ENCODE assay signal across 15 mouse cellular contexts in the genomic region with DNA sequence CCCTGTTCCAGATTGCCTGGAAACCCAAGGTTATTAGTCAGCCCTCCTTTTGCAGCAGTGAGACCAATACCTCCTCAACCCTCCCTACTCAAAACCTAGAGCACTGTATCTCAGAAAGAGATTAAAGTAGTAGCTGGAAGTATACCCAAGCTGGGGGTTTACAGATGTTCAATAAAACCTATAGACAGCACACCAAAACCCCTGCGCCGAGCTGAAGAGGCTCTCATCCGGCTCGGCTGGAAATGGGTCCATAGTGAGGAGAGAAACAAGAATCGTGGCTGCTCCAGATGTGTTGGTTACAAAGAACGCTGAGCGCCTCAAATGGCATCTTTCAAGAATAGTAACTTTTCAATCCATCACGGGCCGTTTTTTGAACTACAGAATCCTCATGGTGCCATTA.
DNase-seq lines count a peak whose midpoint lies in the region; ATAC-seq lines count a peak whose summit lies in the region.
"Had no signal": no experiment of that assay in that cellular context is flagged by ENCODE, and none has a peak within 500 bp of the region (broad histone marks: within the 10 kb centered on the region; RNA-seq: fewer than 3 reads in every experiment).

No protein-coding gene starts in this region.

- no peak overlapping the region for H3K9ac ChIP-seq in forebrain, embryonic 14.5 days (ENCODE audit: low read length)
- H3K9ac ChIP-seq in forebrain, embryonic 11.5 days (ENCODE audit: low read length) = no peak overlapping the region
- H3K9ac ChIP-seq in embryonic facial prominence, embryonic 15.5 days = no peak overlapping the region
- H3K9ac ChIP-seq in forebrain, embryonic 16.5 days (replicated peaks; ENCODE audit: low read depth, low read length) = no peak overlapping the region
- H3K9ac ChIP-seq: heart, embryonic 12.5 days; hindbrain, embryonic 15.5 days had no signal

- intact Hi-C loops in heart, postnatal 36 days (cut with DNase I) = no loop called here

- 0 out of 2 replicates have a peak overlapping the region, but pooled peaks have one; percentile 40 for H3K27ac ChIP-seq in forebrain, embryonic 14.5 days (ENCODE audit: low read depth, low read length)
- H3K27ac ChIP-seq in forebrain, embryonic 11.5 days (ENCODE audit: low read depth, low read length) = no peak overlapping the region
- H3K27ac ChIP-seq in embryonic facial prominence, embryonic 15.5 days (replicated peaks) = no peak overlapping the region
- H3K27ac ChIP-seq in forebrain, embryonic 16.5 days (ENCODE audit: low read length) = peak overlapping the region; percentile 52
- H3K27ac ChIP-seq: hindbrain, embryonic 15.5 days had no signal

- H3K27me3 ChIP-seq in forebrain, embryonic 14.5 days (replicated peaks; ENCODE audit: control insufficient read depth, insufficient read depth, low read length) = no peaks in the 10 kb centered on the region
- H3K27me3 ChIP-seq in forebrain, embryonic 11.5 days (ENCODE audit: control insufficient read depth, insufficient read depth, low read length) = no peaks in the 10 kb centered on the region
- H3K27me3 ChIP-seq in embryonic facial prominence, embryonic 15.5 days = no peaks in the 10 kb centered on the region
- no peaks in the 10 kb centered on the region for H3K27me3 ChIP-seq in forebrain, embryonic 16.5 days (replicated peaks; ENCODE audit: control insufficient read depth, insufficient read depth, low read length)
- H3K27me3 ChIP-seq: CH12.LX; heart, embryonic 12.5 days; hindbrain, embryonic 15.5 days; Patski had no signal

- no peak overlapping the region for H3K4me2 ChIP-seq in forebrain, embryonic 14.5 days (ENCODE audit: low read length)
- H3K4me2 ChIP-seq in forebrain, embryonic 11.5 days (ENCODE audit: low read depth, low read length, severe bottlenecking) = no peak overlapping the region
- peak overlapping the region; percentile 13; the same call in 1 of the 2 replicates for H3K4me2 ChIP-seq in embryonic facial prominence, embryonic 15.5 days (replicated peaks)
- peak overlapping the region; percentile 9; the same call in 1 of the 2 replicates for H3K4me2 ChIP-seq in forebrain, embryonic 16.5 days (ENCODE audit: low read length)
- H3K4me2 ChIP-seq: heart, embryonic 12.5 days; hindbrain, embryonic 15.5 days had no signal

- WGBS in forebrain, embryonic 14.5 days = 93% methylated on average over 9 of the region's 9 CpGs
- WGBS in forebrain, embryonic 11.5 days = 94% methylated on average over 9 of the region's 9 CpGs
- WGBS in embryonic facial prominence, embryonic 15.5 days = 61% methylated on average over 9 of the region's 9 CpGs
- 92% methylated on average over 9 of the region's 9 CpGs for WGBS in forebrain, embryonic 16.5 days

- H3K4me1 ChIP-seq in forebrain, embryonic 14.5 days (ENCODE audit: control insufficient read depth, insufficient read depth, low read length) = 0 out of 2 replicates have a peak, but pooled peaks cover 4% of the 10 kb centered on the region
- H3K4me1 ChIP-seq in forebrain, embryonic 11.5 days (replicated peaks; ENCODE audit: control insufficient read depth, insufficient read depth, low read length) = no peaks in the 10 kb centered on the region
- H3K4me1 ChIP-seq in embryonic facial prominence, embryonic 15.5 days = 0 out of 2 replicates have a peak, but pooled peaks cover 6% of the 10 kb centered on the region
- peaks cover 16% of the 10 kb centered on the region for H3K4me1 ChIP-seq in forebrain, embryonic 16.5 days (replicated peaks; ENCODE audit: control insufficient read depth, insufficient read depth, low read length)
- H3K4me1 ChIP-seq: heart, embryonic 12.5 days; hindbrain, embryonic 15.5 days had no signal

- H3K4me3 ChIP-seq in forebrain, embryonic 14.5 days (ENCODE audit: low read depth, low read length) = no peak overlapping the region
- no peak overlapping the region for H3K4me3 ChIP-seq in forebrain, embryonic 11.5 days (ENCODE audit: low read depth, low read length)
- no peak overlapping the region for H3K4me3 ChIP-seq in embryonic facial prominence, embryonic 15.5 days (replicated peaks)
- no peak overlapping the region for H3K4me3 ChIP-seq in forebrain, embryonic 16.5 days (replicated peaks; ENCODE audit: low read length)
- H3K4me3 ChIP-seq: heart, embryonic 12.5 days; hindbrain, embryonic 15.5 days had no signal

- no peaks in the 10 kb centered on the region for H3K9me3 ChIP-seq in forebrain, embryonic 14.5 days (replicated peaks; ENCODE audit: control insufficient read depth, low read length)
- no peaks in the 10 kb centered on the region for H3K9me3 ChIP-seq in forebrain, embryonic 11.5 days (ENCODE audit: control insufficient read depth, low read length)
- H3K9me3 ChIP-seq in embryonic facial prominence, embryonic 15.5 days (replicated peaks) = no peaks in the 10 kb centered on the region
- no peaks in the 10 kb centered on the region for H3K9me3 ChIP-seq in forebrain, embryonic 16.5 days (ENCODE audit: control insufficient read depth, low read length)
- H3K9me3 ChIP-seq: heart, embryonic 12.5 days; hindbrain, embryonic 15.5 days had no signal

- peak; percentile 10; the same call in 1 of the 2 replicates for ATAC-seq in forebrain, embryonic 14.5 days
- ATAC-seq in forebrain, embryonic 11.5 days (replicated peaks; ENCODE audit: low FRiP score) = no peak
- no peak for ATAC-seq in embryonic facial prominence, embryonic 15.5 days (ENCODE audit: insufficient number of reproducible peaks, low FRiP score, low TSS enrichment, low read depth)
- ATAC-seq in forebrain, embryonic 16.5 days = 0 out of 2 replicates have a peak, but pooled peaks have one; percentile 19
- ATAC-seq: activated CD4-positive, CD25-positive, alpha-beta regulatory T cell, adult 4 months; intestine, embryonic 16.5 days; Patski had no signal

- no peaks in the 10 kb centered on the region for H3K36me3 ChIP-seq in forebrain, embryonic 14.5 days (ENCODE audit: control insufficient read depth, insufficient read depth, low read length)
- H3K36me3 ChIP-seq in forebrain, embryonic 11.5 days (ENCODE audit: control insufficient read depth, insufficient read depth, low read length) = no peaks in the 10 kb centered on the region
- no peaks in the 10 kb centered on the region for H3K36me3 ChIP-seq in embryonic facial prominence, embryonic 15.5 days
- H3K36me3 ChIP-seq in forebrain, embryonic 16.5 days (ENCODE audit: control insufficient read depth, insufficient read depth) = no peaks in the 10 kb centered on the region
- H3K36me3 ChIP-seq: heart, embryonic 12.5 days; hindbrain, embryonic 15.5 days had no signal

- DNase-seq in forebrain, embryonic 14.5 days (ENCODE audit: low spot score) = no peak
- DNase-seq in forebrain, embryonic 11.5 days (ENCODE audit: low spot score) = no peak
- DNase-seq in heart, adult 11 months = peak; percentile 66
- no peak for DNase-seq in heart, postnatal 36 days
- no peak for DNase-seq in urinary bladder, postnatal 14 days (ENCODE audit: low spot score)
- DNase-seq: adrenal gland, postnatal 14 days; kidney, adult 8-10 months had no signal

Comparison
In these comparisons a context has a peak if more than half of its experiments do, and no peak if none do; other contexts are left out.
1. ATAC-seq: peak in forebrain, embryonic 14.5 days (single experiment) and forebrain, embryonic 16.5 days (single experiment); none in forebrain, embryonic 11.5 days (single experiment) and embryonic facial prominence, embryonic 15.5 days (single experiment).
2. H3K27ac ChIP-seq: peak in forebrain, embryonic 14.5 days (single experiment) and forebrain, embryonic 16.5 days (single experiment); none in forebrain, embryonic 11.5 days (single experiment) and embryonic facial prominence, embryonic 15.5 days (single experiment).
3. H3K4me2 ChIP-seq: peak in embryonic facial prominence, embryonic 15.5 days (single experiment) and forebrain, embryonic 16.5 days (single experiment); none in forebrain, embryonic 14.5 days (single experiment) and forebrain, embryonic 11.5 days (single experiment).